Mouse (Mus musculus): ENCODE measurements around the gene Napa.

The Napa gene

DNA sequence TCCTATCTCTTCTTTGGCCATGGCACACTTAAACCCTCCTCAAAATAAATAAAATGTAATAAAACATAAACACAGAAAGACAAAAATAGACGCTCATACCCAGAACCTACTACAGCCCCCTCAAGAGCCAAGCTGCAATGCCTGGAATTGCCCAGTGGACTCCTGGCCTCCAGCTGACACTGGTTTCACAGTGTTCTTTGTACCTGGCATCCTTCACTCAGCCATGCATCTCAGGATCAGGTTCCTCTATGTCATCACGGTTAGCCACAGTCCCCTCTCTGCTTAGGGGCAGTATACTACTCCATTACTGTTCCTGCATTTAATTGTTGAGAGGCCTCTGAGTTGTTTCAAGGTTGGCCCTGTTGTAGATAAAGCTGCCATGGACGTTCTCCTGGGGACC is 34.7 kb downstream of the Napa start:
- DNase-seq (ENCODE audit: low spot score): no peak

GRCm38 (mm10) chr7:16133691-16134090 is 35.4 kb downstream of the Napa start:
- DNase-seq (ENCODE audit: low spot score): no peak

DNA sequence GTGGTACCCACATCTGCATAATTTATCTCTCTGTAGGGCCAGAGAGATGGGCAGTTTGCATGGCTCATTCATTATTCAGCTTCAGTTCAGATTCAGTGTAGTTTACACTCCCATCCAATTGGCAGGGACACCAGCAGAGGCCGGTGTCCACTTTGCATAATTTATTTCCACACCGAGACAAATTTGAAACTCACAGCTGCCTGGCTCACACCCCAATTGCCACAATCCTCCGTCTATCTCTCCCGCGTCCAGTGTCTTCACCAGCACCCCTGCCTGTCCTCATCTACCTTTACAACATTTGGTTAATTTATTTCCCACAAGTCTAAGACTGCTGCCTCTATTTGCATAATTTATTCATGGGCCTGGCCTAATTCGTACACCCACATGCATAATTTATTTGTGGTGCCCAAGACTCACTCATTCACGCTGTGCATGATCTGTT is 36.7 kb downstream of the Napa start:
- DNase-seq (ENCODE audit: low spot score): no peak

- DNase-seq (ENCODE audit: low spot score): no peak
Measured at GRCm38 (mm10) chr7:16146489-16147410, 48.5 kb downstream of the Napa start.

DNA sequence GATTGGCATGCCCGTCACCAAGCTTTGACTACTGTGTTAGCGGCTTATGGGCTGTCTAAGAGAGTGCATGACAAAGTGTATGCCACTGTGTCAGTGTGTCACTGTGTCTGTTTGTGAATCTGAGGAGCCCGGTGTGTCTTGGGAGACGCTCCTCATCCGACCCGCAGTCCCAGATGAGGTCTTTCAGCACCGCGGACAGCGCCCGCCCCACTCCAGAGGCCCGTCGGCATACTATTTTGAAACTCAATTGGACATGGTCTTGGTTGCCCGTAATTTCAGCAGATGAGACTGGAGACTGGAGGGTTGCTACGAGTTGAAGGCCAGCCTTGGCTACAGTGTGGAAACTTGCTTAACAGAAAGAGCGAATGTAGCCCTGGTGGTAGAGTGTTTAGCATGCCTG is 49.4 kb downstream of the Napa start:
- DNase-seq (ENCODE audit: low spot score): peak; percentile 39

GRCm38 (mm10) chr7:16149241-16149640 is 51.0 kb downstream of the Napa start:
- no peak for DNase-seq (ENCODE audit: low spot score)

GRCm38 (mm10) chr7:16150191-16151145 is 52.2 kb downstream of the Napa start:
- no peak for DNase-seq (ENCODE audit: low spot score)

DNA sequence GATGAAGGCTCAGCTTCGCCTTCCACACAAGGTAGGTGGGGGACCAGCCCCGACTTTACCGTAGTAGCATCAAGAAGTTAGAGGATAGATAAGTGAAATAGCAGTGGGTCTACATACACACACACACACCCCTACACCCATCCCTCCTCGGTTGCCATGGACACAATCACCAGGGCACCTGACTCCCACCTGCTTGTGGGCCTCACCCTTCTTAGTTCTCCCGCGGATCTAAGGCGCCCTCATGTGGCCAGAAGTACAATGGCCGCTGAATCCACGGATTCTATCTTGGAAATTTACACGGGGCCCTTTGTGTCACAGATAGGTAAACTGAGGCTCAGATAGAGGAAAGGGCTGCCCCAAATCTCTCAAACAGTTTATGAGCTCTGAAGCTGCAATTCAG is 55.3 kb downstream of the Napa start:
- DNase-seq (ENCODE audit: low spot score): peak; percentile 33

GRCm38 (mm10) chr7:16155132-16155872 is 57.0 kb downstream of the Napa start:
- DNase-seq (ENCODE audit: low spot score): no peak

- DNase-seq (ENCODE audit: low spot score): no peak
Measured at GRCm38 (mm10) chr7:16156105-16156714, 58.0 kb downstream of the Napa start.

GRCm38 (mm10) chr7:16158735-16159134 is 60.5 kb downstream of the Napa start:
- DNase-seq (ENCODE audit: low spot score): no peak

GRCm38 (mm10) chr7:16160702-16161101 is 62.4 kb downstream of the Napa start:
- peak; percentile 29 for DNase-seq (ENCODE audit: low spot score)

DNA sequence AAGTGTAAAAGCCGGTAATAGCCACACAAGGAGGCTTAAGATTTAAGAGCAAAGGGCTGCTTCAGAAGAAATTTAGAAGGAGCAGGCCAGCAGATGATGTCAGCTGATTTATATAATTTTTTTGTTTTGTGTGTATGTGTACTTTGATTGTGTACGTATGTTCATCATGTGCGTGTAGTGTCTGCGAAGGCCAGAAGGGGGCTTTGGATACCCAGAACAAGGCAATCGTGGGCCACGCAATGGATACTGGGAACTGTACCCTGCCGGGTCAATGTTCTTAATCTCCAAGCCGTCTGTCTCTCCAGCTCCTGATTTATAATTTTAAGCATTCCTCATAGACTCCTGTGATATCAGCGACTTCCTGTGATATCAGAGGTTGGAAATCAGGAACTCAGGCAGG is 63.0 kb downstream of the Napa start:
- DNase-seq (ENCODE audit: low spot score): no peak

DNA sequence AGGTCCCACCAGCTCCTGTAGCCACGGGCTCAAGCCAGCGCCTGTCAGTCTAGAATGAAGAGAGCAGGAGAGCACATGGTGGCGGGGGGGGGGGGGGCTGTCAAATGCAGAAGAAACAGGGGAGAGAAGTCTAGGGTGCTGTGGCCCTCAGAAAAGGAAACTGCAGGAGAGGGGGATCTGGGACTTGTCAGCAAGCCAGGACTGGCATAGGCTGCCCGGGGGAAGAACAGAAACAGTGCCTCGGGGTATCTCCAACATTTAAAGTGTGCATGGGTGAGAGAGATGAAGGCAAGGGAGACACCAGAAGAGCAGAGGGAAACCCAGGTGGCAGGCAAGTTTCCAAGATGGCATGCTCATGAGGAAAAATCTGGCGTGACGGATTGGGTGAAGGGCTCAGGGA is 63.8 kb downstream of the Napa start:
- no peak for DNase-seq (ENCODE audit: low spot score)
